Mouse (Mus musculus) liver, embryonic 11.5 days (tissue): ENCODE results near the gene Ghdc. TPM values are rescaled to one million over a fixed set of nuclear protein-coding genes. Genes with fewer than 3 reads are reported as not detected.
A peak's percentile ranks its signal among the peaks of the same experiment; 100 is the strongest.

Experiments used
- ATAC-seq: fragments of 200-750 bp; cut with Nextera tagmentation; replicated peaks from 2 replicates; pipeline ENCODE4 v1.8.0; 2017; ENCODE audit warnings: moderate number of reproducible peaks, mild to moderate bottlenecking, moderate TSS enrichment, moderate library complexity; ENCODE audit not compliant: low FRiP score
- DNase-seq: peaks from one replicate; pipeline ENCODE4 v3.0.0-alpha.2; 2017; ENCODE audit warnings: low spot score
- H3K27ac ChIP-seq: fragments of 300-500 bp; sonication (generic); 2 replicates; pipeline ENCODE4 v1.5.1; 2014; ENCODE audit warnings: mild to moderate bottlenecking, low read depth, low read length, control low read depth
- H3K27me3 ChIP-seq: fragments of 300-500 bp; sonication (generic); replicated peaks from 2 replicates; pipeline ENCODE4 v1.6.1; 2014; ENCODE audit warnings: low read length, mixed read lengths; ENCODE audit not compliant: control insufficient read depth, insufficient read depth
- H3K36me3 ChIP-seq: fragments of 300-500 bp; sonication (generic); 2 replicates; pipeline ENCODE4 v1.6.1; 2014; ENCODE audit warnings: mild to moderate bottlenecking, low read length, moderate library complexity, mixed read lengths; ENCODE audit not compliant: control insufficient read depth, insufficient read depth
- H3K4me1 ChIP-seq: fragments of 300-500 bp; sonication (generic); replicated peaks from 2 replicates; pipeline ENCODE4 v1.6.1; 2014; ENCODE audit warnings: low read length, mixed read lengths; ENCODE audit not compliant: control insufficient read depth, insufficient read depth
- H3K4me2 ChIP-seq: fragments of 300-500 bp; sonication (generic); 2 replicates; pipeline ENCODE4 v1.6.1; 2014; ENCODE audit warnings: mild to moderate bottlenecking, control low read depth, moderate library complexity
- H3K4me3 ChIP-seq: fragments of 300-500 bp; sonication (generic); 2 replicates; pipeline ENCODE4 v1.5.1; 2014; ENCODE audit warnings: low read depth, low read length, control low read depth
- H3K9ac ChIP-seq: fragments of 300-500 bp; sonication (generic); 2 replicates; pipeline ENCODE4 v1.6.1; 2014; ENCODE audit warnings: low read depth, low read length, control low read depth
- H3K9me3 ChIP-seq: fragments of 300-500 bp; sonication (generic); 2 replicates; pipeline ENCODE4 v1.6.1; 2016; ENCODE audit warnings: low read length, inconsistent platforms, mixed read lengths; ENCODE audit not compliant: control insufficient read depth
- WGBS: fragments of 180-500 bp; shearing (Covaris S2); extraction: QIAGEN DNeasy Blood & Tissue Kit; methylation state at CpG from one replicate; pipeline ENCODE4 v1.1.7; 2014; 5-methylcytosine and 5-hydroxymethylcytosine counted together
- polyA plus RNA-seq: library from polyadenylated mRNA; unstranded; fragments of >200 nt; fragmentation: Nextera tagmentation; extraction: Ambion mirVana; gene quantifications from 2 replicates; pipeline ENCODE4 v1.2.1, GENCODE M21; 2014

Ghdc gene
- polyA plus RNA-seq, 1 experiment from 2014 or later = 3.1 TPM

DNA sequence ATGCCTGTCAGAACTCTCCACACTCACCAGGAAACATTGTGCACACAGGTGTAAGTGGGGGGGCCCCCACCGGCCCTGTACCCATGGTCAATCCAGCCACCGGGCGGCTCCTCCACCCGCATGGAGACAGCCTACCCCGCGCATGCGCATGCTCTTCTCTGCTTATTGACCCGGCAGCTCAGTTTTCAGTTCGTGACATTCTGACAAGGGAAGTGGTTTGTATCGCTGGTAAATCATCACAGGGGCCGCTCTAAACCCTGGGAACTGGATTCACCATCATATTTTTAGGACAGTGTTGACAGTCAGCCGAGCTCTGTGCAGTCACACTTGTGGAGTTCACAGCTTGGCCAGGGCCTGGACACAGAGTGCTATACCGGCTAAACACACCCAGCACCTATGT is 43.7 kb upstream of the Ghdc start:
- Histone ChIP-seq H3K27me3 (no peaks in the 10 kb centered on the region), H3K9ac (peak overlapping the region; percentile 30; the same call in 1 of the 2 replicates), H3K4me3 (peak overlapping the region; percentile 29), H3K4me1 (peaks cover 53% of the 10 kb centered on the region), H3K27ac (peak overlapping the region; percentile 53; the same call in 1 of the 2 replicates), H3K9me3 (no peaks in the 10 kb centered on the region), H3K36me3 (peaks cover 3% of the 10 kb centered on the region; the same call in 1 of the 2 replicates), H3K4me2 (peak overlapping the region; percentile 65)
- 36% methylated on average over 13 of the region's 13 CpGs for WGBS
- DNase-seq = peak; percentile 62
- ATAC-seq = peak; percentile 55

DNA sequence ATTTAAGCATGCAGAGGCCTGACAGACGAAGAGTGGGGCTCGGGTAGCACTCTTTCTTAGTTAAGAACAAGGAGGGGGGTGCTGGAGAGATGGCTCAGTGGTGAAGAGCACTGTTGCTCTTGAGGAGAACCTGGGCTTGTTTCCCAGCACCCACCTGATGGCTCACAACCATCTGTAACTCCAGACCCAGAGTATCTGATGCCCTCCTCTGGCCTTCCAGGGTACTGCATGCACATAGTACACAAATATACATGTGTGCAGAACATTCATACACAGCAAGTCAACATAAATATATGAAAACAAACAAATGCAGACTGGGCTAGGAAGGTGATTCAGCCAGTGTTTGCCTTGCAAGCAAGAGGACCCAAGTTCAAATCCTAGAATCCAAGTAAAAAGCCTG is 40.4 kb upstream of the Ghdc start:
- H3K4me2 ChIP-seq = no peak overlapping the region
- 91% methylated on average over 2 of the region's 2 CpGs for WGBS

DNA sequence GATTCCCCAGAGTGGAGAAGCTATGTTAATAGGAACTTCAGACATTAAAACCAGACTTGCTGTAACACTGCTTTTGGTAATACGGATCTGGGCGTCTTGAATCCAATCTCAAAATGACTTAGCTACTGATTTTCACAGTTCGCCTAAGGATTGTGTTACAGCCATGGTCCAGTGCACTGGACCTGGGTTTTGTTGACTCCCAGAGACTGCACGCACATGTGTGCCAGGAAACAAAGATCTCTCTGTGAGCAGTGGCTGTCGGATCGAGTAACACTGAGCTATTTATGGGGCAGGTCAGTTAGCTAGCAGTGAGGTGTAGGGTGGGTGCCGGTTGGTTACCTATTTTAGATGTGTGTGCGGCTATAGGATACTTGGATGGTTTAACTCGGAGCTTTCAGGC is 39.8 kb upstream of the Ghdc start:
- ATAC-seq (no peak), DNase-seq (no peak)
- H3K9me3 ChIP-seq = no peaks in the 10 kb centered on the region
- no peak overlapping the region for H3K4me3 ChIP-seq
- no peak overlapping the region for H3K27ac ChIP-seq
- no peak overlapping the region for H3K9ac ChIP-seq
- no peak overlapping the region for H3K4me2 ChIP-seq
- 89% methylated on average over 9 of the region's 9 CpGs for WGBS
- H3K4me1 ChIP-seq = peaks cover 16% of the 10 kb centered on the region
- no peaks in the 10 kb centered on the region for H3K27me3 ChIP-seq
- peaks cover 10% of the 10 kb centered on the region; the same call in 1 of the 2 replicates for H3K36me3 ChIP-seq

More for the DNA sequence above, 40.4 kb upstream of the Ghdc start:
- H3K4me1 ChIP-seq = peaks cover 19% of the 10 kb centered on the region
- H3K9ac ChIP-seq = no peak overlapping the region
- ATAC-seq (no peak), DNase-seq (no peak)
- H3K36me3 ChIP-seq = peaks cover 8% of the 10 kb centered on the region; the same call in 1 of the 2 replicates
- no peak overlapping the region for H3K27ac ChIP-seq
- H3K9me3 ChIP-seq = no peaks in the 10 kb centered on the region
- no peak overlapping the region for H3K4me3 ChIP-seq
- H3K27me3 ChIP-seq = no peaks in the 10 kb centered on the region

GRCm38 (mm10) chr11:100806380-100807305 is 35.9 kb upstream of the Ghdc start:
- H3K4me1 ChIP-seq = peaks cover 5% of the 10 kb centered on the region; the same call in 1 of the 2 replicates
- no peaks in the 10 kb centered on the region for H3K9me3 ChIP-seq
- no peak for DNase-seq
- ATAC-seq = no peak
- H3K4me2 ChIP-seq = no peak overlapping the region
- no peak overlapping the region for H3K9ac ChIP-seq
- peaks cover 32% of the 10 kb centered on the region for H3K36me3 ChIP-seq
- H3K27me3 ChIP-seq = no peaks in the 10 kb centered on the region
- WGBS = 82% methylated on average over 20 of the region's 20 CpGs
- no peak overlapping the region for H3K4me3 ChIP-seq
- no peak overlapping the region for H3K27ac ChIP-seq

- DNase-seq (no peak), ATAC-seq (no peak)
- Histone ChIP-seq H3K9me3 (no peaks in the 10 kb centered on the region), H3K9ac (no peak overlapping the region), H3K36me3 (peaks cover 38% of the 10 kb centered on the region), H3K27ac (no peak overlapping the region), H3K27me3 (no peaks in the 10 kb centered on the region), H3K4me1 (peaks cover 5% of the 10 kb centered on the region; the same call in 1 of the 2 replicates), H3K4me2 (no peak overlapping the region), H3K4me3 (no peak overlapping the region)
- WGBS = 59% methylated on average over 7 of the region's 7 CpGs
Observed at GRCm38 (mm10) chr11:100805535-100805934, 34.8 kb upstream of the Ghdc start.

DNA sequence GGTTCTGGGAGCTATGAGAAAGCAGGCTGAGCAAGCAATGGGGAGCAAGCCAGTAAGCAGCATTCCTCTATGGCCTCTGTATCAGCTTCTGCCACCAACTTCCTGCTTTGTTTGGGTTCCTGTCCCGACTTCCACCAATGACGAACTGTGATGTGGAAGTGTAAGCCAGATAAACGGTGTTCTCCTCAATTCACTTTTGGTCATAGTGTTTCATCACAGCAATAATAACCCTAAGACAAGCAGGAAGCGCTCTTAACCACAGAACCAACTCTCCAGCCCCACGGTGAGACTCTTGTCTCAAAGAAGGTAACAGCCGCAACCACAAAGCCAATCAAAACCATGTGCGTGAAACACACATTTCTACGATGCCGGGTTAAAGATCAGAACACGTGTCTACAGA is 33.7 kb upstream of the Ghdc start:
- Histone ChIP-seq H3K27ac (no peak overlapping the region), H3K4me2 (no peak overlapping the region), H3K9me3 (no peaks in the 10 kb centered on the region), H3K36me3 (peaks cover 44% of the 10 kb centered on the region), H3K4me3 (no peak overlapping the region), H3K27me3 (no peaks in the 10 kb centered on the region), H3K4me1 (peaks cover 5% of the 10 kb centered on the region; the same call in 1 of the 2 replicates), H3K9ac (no peak overlapping the region)
- ATAC-seq (no peak), DNase-seq (no peak)
- WGBS = 84% methylated on average over 10 of the region's 10 CpGs

DNA sequence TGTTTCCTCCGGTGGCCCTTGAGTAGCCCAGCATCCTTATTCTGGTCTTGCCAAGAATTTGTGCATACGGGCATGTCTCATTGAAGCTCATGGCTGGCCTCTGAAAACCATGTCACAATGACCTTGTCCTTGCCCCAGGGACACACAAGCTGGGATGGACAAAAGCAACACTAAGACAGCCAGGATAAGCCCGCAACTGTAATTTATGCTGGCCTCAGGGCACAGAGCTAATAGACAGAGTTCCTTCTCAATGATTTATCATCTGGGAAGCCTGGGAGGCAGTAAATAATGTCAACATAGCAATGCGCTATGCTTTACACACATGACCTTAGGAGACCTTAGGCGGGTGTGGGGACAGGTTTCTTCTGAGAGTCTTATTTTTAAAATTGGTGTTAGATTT is 28.7 kb upstream of the Ghdc start:
- no peaks in the 10 kb centered on the region for H3K27me3 ChIP-seq
- no peaks in the 10 kb centered on the region for H3K9me3 ChIP-seq
- H3K4me2 ChIP-seq = no peak overlapping the region
- no peak overlapping the region for H3K4me3 ChIP-seq
- no peaks in the 10 kb centered on the region for H3K4me1 ChIP-seq
- H3K27ac ChIP-seq = no peak overlapping the region
- no peak for ATAC-seq
- whole genome bisulfite sequencing = 87% methylated on average over 5 of the region's 5 CpGs
- no peak for DNase-seq
- no peak overlapping the region for H3K9ac ChIP-seq
- peaks cover 37% of the 10 kb centered on the region for H3K36me3 ChIP-seq

GRCm38 (mm10) chr11:100796585-100796984 is 25.8 kb upstream of the Ghdc start:
- 77% methylated on average over 8 of the region's 8 CpGs for WGBS
- ATAC-seq (no peak), DNase-seq (no peak)
- peaks cover 20% of the 10 kb centered on the region for H3K36me3 ChIP-seq
- H3K27ac ChIP-seq = no peak overlapping the region
- no peaks in the 10 kb centered on the region for H3K9me3 ChIP-seq
- H3K27me3 ChIP-seq = no peaks in the 10 kb centered on the region
- no peak overlapping the region for H3K4me3 ChIP-seq
- H3K9ac ChIP-seq = no peak overlapping the region
- H3K4me1 ChIP-seq = no peaks in the 10 kb centered on the region
- no peak overlapping the region for H3K4me2 ChIP-seq

DNA sequence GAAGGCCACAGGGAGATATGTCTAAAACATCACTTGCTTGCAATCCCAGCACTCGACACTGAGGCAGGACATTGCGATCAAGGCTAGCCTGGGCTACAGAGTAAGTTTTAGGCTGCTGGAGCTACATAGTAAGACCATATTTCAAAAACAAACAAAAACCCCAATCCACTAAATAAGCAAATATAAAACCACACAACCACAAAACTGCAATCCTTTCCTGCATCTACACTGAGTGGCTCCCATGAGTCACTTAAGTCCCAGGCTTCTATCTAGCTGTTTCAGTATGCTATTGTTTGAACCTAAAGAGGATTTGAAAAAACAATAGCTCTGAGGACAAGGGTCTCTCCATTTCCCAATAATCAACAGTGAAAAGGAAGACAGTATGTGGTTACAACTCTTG is 24.6 kb upstream of the Ghdc start:
- 95% methylated on average over 2 of the region's 2 CpGs for WGBS
- no peak overlapping the region for H3K4me2 ChIP-seq
- no peak overlapping the region for H3K4me3 ChIP-seq
- H3K4me1 ChIP-seq = no peaks in the 10 kb centered on the region
- H3K27ac ChIP-seq = no peak overlapping the region
- no peak for ATAC-seq
- H3K27me3 ChIP-seq = no peaks in the 10 kb centered on the region
- no peak overlapping the region for H3K9ac ChIP-seq
- peaks cover 14% of the 10 kb centered on the region for H3K36me3 ChIP-seq
- no peaks in the 10 kb centered on the region for H3K9me3 ChIP-seq
- no peak for DNase-seq
